Mouse (Mus musculus): ENCODE results near the gene C130074G19Rik. TPM values are rescaled to one million over a fixed set of nuclear protein-coding genes. Genes with fewer than 3 reads are reported as not detected.

Gene C130074G19Rik
- polyA plus RNA-seq, 1 experiment, result not detected

DNA sequence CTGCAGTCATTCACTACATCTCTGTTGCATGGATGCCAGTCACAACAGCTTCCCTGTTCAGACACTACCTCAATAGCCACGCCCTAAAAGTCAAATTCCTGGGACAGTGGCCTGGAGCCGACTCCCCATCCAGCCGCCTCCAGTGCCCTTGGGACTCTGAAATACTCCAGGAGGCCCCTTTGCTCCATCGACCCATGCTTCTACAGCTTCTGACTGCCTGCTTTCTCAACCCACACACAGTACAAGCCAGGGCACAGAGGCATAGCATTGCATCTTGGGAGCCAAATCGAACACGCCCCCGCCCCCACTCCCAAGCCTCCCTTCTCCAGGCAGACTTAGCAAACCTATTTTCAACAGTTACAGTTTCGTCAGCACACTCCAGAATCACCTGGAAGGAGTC lies 53.1 kb downstream of the C130074G19Rik start:
- no peak for TF ChIP-seq GATA1 (IDR thresholded peaks at IDR 0.05; ENCODE audit: low read length)

DNA sequence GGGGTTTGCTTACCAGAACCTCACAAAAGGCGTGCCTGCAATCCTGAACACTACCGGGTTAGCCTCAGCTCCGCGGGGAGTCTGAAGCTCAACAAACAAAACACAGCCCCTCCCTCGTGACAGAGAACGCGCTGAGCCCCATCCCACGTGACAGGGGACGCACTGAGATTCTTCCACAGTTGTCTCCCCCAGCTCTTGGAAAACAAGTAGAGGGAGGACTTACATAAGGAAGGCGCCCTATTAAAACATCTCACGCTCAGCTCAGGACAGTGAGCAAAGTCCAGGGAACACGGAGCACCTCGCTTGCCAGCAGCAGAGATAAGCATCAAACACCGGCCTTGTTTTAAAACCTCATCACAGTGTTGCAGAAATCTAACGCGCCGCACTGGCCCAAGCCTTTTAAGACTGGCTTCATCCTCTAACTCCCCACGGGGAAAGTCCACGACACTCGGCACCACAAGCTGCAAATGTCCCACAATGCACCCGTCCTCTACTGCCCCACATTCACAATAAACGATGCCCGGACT lies 55.8 kb downstream of the C130074G19Rik start:
- TF ChIP-seq GATA1 (IDR thresholded peaks at IDR 0.05; ENCODE audit: low read length), result no peak

DNA sequence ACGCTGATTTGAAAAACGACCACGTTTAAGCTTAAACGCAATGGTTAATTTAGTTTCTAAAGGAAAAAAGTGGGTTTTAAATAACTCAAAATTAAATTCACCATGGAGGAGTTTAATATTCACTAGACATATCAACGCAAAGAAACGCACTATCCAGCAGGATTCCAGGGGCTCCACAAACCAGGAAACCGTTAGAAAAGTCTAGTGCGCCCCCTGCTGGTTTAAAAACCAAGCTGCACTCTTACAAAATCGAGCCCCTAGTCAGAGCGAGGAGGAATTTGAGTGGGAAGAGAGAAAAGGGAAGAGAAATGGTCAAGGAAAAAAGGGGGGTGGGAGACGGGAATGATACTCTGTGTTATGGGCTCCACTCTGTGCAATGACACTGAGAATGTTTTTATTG lies 57.9 kb downstream of the C130074G19Rik start:
- TF ChIP-seq GATA1 (IDR thresholded peaks at IDR 0.05; ENCODE audit: low read length), result no peak

DNA sequence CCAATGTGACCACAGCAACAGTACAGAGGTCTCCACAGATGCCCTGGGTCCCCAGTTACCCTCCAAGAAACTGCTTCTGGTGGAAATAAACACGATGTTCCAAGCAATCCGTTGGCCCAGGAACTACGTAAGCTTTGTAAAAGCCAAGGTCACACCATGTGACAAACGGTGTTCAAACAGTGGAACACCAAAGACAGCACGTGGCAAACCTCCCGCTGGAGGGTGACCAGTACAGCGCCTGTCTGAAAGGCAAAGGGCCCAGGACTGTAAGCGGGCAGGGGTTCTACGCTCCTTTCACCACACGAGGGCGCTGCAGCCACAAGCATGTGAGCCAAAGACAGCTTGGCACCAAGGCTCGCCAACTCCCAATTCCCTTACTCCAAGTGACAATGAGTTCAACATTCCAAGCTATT lies 58.6 kb downstream of the C130074G19Rik start:
- no peak for TF ChIP-seq GATA1 (IDR thresholded peaks at IDR 0.05; ENCODE audit: low read length)

DNA sequence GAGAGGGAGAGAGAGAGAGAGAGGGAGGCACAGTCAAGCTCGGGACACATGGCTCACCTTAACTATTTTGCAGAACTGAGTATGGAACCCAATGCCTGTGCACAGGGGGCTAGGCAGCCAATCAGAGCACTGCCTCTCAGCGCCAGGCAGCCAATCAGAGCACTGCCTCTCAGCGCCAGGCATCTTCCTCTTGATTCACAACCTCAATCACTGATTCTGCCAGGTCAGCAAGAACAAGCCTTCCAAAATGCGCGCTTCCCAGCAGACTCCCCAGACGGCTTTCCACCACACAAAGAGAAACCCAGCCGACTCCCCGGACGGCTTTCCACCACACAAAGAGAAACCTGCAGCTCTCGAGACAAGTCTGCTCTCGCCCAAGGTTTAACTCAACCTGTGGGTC lies 60.3 kb downstream of the C130074G19Rik start:
- TF ChIP-seq GATA1 (IDR thresholded peaks at IDR 0.05; ENCODE audit: low read length), result no peak

Other genes with a start within 250 kb of the C130074G19Rik start
- 14.1 and 14.9 TPM in 2 replicates for gene Hlx, start 150.6 kb downstream of the C130074G19Rik start, polyA plus RNA-seq (2012)
- not detected in 2 replicates for gene Marc1, start 71.9 kb downstream of the C130074G19Rik start, polyA plus RNA-seq (2012)
- gene Marc2, start 36.8 kb downstream of the C130074G19Rik start, polyA plus RNA-seq (2012), result 76.5 and 89.7 TPM in 2 replicates
- gene Mark1, start 116.4 kb upstream of the C130074G19Rik start, polyA plus RNA-seq (2012), result not detected in 2 replicates

Data from G1E-ER4 (cell line).